Mouse (Mus musculus): ENCODE data around the gene Setdb2.
A peak's percentile ranks its signal among the peaks of the same experiment; 100 is the strongest.

Setdb2 gene

DNA sequence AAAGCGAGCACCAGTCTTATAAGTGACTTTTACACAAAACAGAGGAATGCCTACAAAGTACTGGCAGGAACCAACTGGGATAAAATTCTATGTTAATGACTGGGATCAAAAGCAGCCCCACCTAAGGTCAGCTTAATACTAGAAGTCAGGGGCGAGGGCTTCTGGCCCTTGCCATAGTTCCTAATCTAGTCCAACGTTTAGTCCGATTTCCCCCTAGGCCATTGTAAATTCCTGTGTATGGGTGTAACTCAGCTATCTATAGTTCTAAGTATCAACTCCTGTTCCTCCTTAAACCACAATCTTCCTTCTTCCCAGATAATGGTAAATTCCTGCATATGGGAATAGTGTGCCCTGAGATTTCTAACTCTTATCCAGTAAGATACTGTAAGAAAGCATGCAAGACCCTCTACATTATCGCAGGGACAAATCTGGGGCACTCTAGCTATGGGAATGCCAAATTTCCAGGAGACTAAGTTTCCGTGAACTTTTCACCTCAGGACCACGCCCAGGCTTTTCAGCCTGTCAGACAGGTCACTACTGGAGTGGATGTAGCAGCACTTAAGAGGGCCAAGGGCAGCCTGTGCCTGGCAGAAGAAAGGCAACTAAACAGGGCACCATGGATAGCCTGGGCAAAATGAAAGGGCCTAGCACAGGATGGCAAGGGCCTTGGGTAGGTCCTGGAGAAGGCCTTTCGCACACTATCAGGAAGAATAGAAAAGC is 74.1 kb downstream of the Setdb2 start:
- no peak for DNase-seq

DNA sequence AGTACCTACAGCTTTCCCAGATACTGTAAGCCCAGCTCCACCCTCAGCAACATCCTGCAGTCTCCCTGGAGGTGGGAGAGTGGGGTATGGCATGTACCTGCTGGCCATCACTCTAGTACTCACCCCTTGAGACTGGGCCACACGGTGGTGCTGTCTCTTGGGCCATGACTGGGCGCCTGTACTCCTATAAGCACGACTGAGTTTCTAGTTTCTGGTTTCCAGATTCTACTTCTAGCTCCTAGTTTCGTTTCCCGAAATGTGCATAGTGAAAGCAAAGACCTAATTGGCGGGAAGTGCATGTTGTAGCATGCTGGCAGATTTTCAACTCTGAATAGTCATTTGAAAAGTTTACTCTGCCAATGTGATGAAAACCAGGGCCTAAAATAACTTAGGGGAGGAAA is 75.4 kb downstream of the Setdb2 start, which contains the start of gene Phf11d:
Phf11d (minus strand) TSS at position 227 of the 401 bp plus-strand sequence.
- DNase-seq = peak; percentile 42
